Mouse (Mus musculus): ENCODE measurements around the gene Gdpd5.

Gdpd5 gene

GRCm38 (mm10) chr7:99441534-99442072 is 60.4 kb downstream of the Gdpd5 start:
- DNase-seq (ENCODE audit: low spot score in 2 of 2) = no peak

- no peak for DNase-seq (ENCODE audit: low spot score in 2 of 2)
Observed at GRCm38 (mm10) chr7:99443164-99443563, 62.0 kb downstream of the Gdpd5 start.

- no peak for DNase-seq (ENCODE audit: low spot score in 2 of 2)
Observed at GRCm38 (mm10) chr7:99444012-99444411, 62.8 kb downstream of the Gdpd5 start.

DNA sequence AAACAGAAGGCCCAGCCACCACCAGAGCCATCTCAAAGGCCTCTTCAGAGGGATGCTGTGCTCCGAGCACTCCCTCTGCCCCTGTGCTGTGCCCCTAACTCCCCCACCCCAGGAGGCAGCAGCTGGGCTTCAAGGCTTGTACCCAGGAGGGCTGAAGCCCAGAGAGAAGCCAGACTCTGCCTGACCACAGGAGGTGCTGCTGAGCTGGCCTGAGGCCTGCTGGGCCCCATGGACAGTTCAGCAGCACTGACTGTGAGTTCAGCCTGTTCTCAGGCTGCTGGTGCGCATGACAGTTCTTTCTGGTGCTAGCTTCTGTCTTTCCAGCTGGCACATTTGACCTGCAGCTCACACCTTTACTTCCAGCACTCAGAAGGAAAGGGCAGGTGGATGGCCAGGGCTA is 64.6 kb downstream of the Gdpd5 start:
- no peak for DNase-seq (ENCODE audit: low spot score in 2 of 2)

DNA sequence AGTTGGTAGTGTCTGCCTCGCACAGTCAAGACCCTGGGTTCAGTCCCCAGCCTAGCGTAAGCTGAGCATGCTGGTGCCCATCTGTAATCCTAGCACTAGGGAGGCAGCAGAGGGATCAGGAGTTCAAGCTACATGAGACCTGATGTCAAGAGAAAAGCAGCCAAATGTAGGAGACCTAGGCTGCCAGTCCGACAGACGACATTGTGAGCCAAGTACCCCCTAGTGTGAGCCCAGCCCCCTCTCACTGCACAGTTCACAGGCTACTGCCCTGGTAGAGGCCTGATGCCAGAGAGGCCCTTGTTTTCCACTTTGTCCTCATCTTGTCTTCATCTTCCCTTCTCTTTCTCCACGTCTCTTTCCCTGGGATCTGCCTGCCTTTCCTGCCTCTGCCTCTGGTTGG is 66.1 kb downstream of the Gdpd5 start:
- DNase-seq (ENCODE audit: low spot score in 2 of 2) = no peak

DNA sequence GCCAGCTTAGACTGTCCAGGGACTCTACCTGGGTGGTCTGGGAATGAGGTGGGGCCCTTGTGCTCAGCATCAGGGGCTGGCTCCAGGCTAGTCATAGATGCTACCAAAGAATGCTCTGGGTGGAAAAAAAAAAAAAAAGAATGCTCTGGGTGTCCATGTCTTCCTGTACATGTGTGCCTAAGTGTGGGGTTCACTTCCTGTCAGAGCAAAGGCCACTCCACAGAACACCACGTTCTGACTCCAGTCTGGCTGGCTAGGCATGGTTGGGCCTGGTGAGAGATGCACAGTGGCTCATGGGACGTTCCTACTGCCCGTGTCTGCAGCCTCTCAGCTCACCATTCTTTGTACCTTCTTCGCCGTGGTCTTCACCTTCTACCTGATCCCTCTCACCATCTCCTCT is 67.4 kb downstream of the Gdpd5 start:
- no peak for DNase-seq (ENCODE audit: low spot score in 2 of 2)

- DNase-seq (ENCODE audit: low spot score in 2 of 2) = no peak
Observed at GRCm38 (mm10) chr7:99449063-99449462, 67.8 kb downstream of the Gdpd5 start.

GRCm38 (mm10) chr7:99449751-99450150 is 68.5 kb downstream of the Gdpd5 start:
- no peak for DNase-seq (ENCODE audit: low spot score in 2 of 2)

GRCm38 (mm10) chr7:99450703-99451102 is 69.5 kb downstream of the Gdpd5 start:
- peak in 1 of 2 experiments; percentile 50 for DNase-seq (ENCODE audit: low spot score in 2 of 2)

GRCm38 (mm10) chr7:99452859-99453258 is 71.6 kb downstream of the Gdpd5 start:
- no peak for DNase-seq (ENCODE audit: low spot score in 2 of 2)

- DNase-seq (ENCODE audit: low spot score in 2 of 2) = no peak
Observed at GRCm38 (mm10) chr7:99454044-99454443, 72.8 kb downstream of the Gdpd5 start.

DNA sequence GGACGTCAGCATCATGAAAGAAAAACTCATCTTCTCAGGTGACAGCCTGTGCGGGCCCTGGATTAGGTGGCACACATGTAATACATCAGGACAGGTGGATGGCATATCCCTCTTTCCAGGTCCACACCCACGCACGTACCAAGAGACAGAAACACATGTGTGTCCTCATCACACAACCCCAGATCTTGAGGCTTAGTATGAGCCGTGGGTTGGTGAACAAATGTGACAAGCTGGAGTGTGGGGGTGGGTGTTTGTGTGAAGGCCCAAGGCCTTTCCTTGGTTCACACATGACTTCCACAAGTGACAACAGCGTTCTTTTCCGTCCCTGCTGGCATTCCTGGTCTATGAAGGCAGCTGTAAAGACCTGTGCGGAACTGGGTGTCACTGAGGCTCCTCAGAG is 77.6 kb downstream of the Gdpd5 start:
- peak; percentile 59 to 62 for DNase-seq (ENCODE audit: low spot score in 2 of 2)

GRCm38 (mm10) chr7:99459888-99460652 is 78.9 kb downstream of the Gdpd5 start:
- DNase-seq (ENCODE audit: low spot score in 2 of 2) = peak in 1 of 2 experiments; percentile 36

- DNase-seq (ENCODE audit: low spot score in 2 of 2) = no peak
Observed at GRCm38 (mm10) chr7:99463120-99463519, 81.9 kb downstream of the Gdpd5 start.

GRCm38 (mm10) chr7:99465811-99466210 is 84.6 kb downstream of the Gdpd5 start, which contains the start of gene Klhl35:
Klhl35 (plus strand) TSS chr7:99466004.
- DNase-seq (ENCODE audit: low spot score in 2 of 2) = peak in 1 of 2 experiments; percentile 41

GRCm38 (mm10) chr7:99467916-99468282 is 86.7 kb downstream of the Gdpd5 start:
- no peak for DNase-seq (ENCODE audit: low spot score in 2 of 2)

GRCm38 (mm10) chr7:99468283-99469132 is 87.3 kb downstream of the Gdpd5 start:
- peak; percentile 69 to 70 for DNase-seq (ENCODE audit: low spot score in 2 of 2)

DNA sequence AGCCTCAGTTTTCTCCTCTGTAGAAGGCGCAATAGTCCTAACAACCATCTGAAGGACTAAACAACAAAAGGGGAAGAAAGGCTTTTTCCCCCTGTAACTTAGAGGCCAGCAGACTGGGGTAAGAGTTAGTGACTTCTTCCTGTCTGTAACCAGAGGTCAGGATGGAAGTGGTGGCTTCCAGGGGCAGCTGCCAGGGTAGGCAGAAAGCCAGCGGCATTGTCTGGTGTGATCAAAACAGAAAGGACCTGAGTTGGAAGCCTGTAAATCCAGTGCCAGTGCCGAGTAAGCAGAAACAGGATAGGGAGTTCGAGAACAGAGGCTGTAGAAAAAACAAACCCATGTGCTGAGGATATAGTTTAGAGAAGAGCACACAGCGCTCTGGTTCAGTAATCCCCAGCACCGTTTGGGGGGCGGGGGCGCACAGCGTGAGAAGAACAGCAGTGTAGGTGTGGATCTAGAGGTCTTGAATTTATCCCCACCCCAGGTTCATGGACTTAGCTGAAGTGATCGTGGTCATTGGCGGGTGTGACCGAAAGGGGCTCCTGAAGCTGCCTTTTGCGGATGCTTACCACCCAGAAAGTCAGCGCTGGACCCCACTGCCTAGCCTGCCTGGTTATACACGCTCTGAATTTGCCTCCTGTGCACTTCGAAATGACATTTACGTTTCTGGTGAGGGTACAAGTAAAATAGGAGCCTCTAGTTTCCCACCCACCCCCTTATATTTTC is 88.6 kb downstream of the Gdpd5 start:
- DNase-seq (ENCODE audit: low spot score in 2 of 2) = no peak

DNA sequence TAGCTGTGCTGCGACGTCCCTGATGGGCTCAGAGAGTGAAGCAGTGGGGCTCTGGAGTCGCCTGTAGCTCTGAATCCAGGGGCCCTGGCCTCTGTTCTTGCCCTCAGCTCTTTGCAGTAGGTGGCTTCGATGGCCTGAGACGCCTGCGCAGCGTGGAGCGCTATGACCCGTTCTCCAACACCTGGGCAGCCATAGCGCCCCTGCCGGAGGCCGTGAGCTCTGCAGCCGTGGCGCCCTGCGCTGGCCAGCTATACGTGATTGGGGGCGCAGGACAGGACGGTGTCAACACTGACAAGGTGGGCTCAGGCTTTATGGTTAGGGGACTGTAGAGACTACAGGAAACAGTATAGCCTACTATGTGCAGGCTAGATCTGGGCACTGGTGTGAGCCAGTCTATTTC is 90.4 kb downstream of the Gdpd5 start:
- no peak for DNase-seq (ENCODE audit: low spot score in 2 of 2)

DNA sequence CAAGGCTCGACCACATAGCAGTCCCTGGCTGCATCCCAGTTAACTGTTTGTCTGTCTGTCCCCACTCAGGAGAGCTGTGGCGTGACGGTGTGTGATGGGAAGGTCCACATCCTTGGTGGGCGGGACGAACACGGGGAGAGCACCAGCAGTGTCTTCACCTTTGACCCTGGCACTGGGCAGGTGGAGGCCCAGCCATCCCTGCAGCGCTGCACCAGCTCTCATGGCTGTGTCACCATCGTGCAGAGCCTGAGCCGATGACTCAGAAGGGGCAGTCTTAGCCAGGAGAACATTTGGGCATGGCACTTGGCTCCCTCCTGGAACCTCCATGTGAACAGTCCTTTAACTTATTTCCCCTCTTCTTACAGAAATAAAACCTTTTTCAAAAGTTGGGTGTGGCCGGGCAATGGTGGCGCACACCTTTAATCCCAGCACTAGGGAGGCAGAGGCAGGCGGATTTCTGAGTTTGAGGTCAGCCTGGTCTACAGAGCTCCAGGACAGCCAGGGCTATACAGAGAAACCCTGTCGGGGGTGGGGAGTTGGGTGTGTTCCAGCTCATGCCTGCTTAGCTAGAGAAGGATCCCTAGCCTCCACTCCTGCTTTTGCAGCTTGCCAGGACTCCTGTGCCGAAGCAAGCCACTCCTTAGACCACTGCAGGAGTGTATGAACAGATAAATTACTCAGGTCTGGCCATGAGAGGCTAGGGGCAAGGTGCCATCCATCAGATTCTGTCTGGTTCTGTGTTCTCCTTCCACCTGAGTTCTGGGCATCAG is 92.6 kb downstream of the Gdpd5 start:
- DNase-seq (ENCODE audit: low spot score in 2 of 2) = no peak

Data from right cerebral cortex, postnatal 36 days (tissue).